Mouse (Mus musculus) heart, adult 2 months (tissue): ENCODE measurements at regions not wholly inside any gene's neighbourhood (a gene's known extent, or its start where the extent isn't known, plus 50 kb on each side); places are given as distances from the start of the nearest gene placed in this dataset.

Source experiments
- CTCF ChIP-seq: fragments of 200-600 bp; IDR thresholded peaks from 2 replicates; pipeline ENCODE4 v1.8.1; 2022; ENCODE audit warnings: antibody characterized with exemption, mild to moderate bottlenecking, moderate library complexity
- EP300 ChIP-seq: fragments of 200-500 bp; IDR thresholded peaks from 2 replicates; pipeline ENCODE4 v1.6.1; 2011; ENCODE audit warnings: low read depth, low read length, control low read depth; ENCODE audit not compliant: insufficient read depth

GRCm38 (mm10) chr13:110517986-110518385 lies 123.1 kb downstream of the Plk2 start:
- TF ChIP-seq CTCF = no peak
- no peak for TF ChIP-seq EP300
